Mouse (Mus musculus): ENCODE data around the gene Crisp3. TPM values are rescaled to one million over a fixed set of nuclear protein-coding genes. Genes with fewer than 3 reads are reported as not detected.
"Not testable (repeated sequence)": the region's sequence is repeated elsewhere in the genome, so short reads cannot be mapped to it uniquely, and the experiment has no call there.

Crisp3 gene
- not detected in 2 replicates for polyA plus RNA-seq (2015; fragmentation: Nextera tagmentation; extraction: Ambion mirVana)

- Histone ChIP-seq H3K27me3 (no peaks in the 10 kb centered on the region), H3K36me3 (no peaks in the 10 kb centered on the region), H3K9me3 (replicated peaks) (no peaks in the 10 kb centered on the region), H3K4me3 (replicated peaks) (no peak within 1 kb of the TSS), H3K27ac (no peak within 1 kb of the TSS), H3K4me1 (replicated peaks) (no peaks in the 10 kb centered on the region), H3K9ac (no peak within 1 kb of the TSS), H3K4me2 (no peak within 1 kb of the TSS)
- DNase-seq (no peak), ATAC-seq (ENCODE audit: low read depth) (no peak)
Measured at GRCm38 (mm10) chr17:40242135-40242534, at the start of gene Crisp3. Gene Crisp3, minus strand, starts transcription at chr17:40242288.

GRCm38 (mm10) chr17:40285435-40285834, 43.3 kb upstream of the Crisp3 start:
- ATAC-seq (ENCODE audit: low read depth) (no peak), DNase-seq (no peak)
- no peaks in the 10 kb centered on the region for H3K4me1 ChIP-seq (replicated peaks)
- no peak overlapping the region for H3K4me3 ChIP-seq (replicated peaks)
- no peaks in the 10 kb centered on the region for H3K36me3 ChIP-seq
- H3K9me3 ChIP-seq (replicated peaks) = no peaks in the 10 kb centered on the region
- no peaks in the 10 kb centered on the region for H3K27me3 ChIP-seq
- no peak overlapping the region for H3K4me2 ChIP-seq
- no peak overlapping the region for H3K27ac ChIP-seq
- H3K9ac ChIP-seq = no peak overlapping the region
- 52% methylated on average over 2 of the region's 2 CpGs for WGBS (ENCODE audit: insufficient replicate concordance)

- H3K9ac ChIP-seq = no peak overlapping the region
- H3K36me3 ChIP-seq = no peaks in the 10 kb centered on the region
- no peak for DNase-seq
- H3K4me2 ChIP-seq = no peak overlapping the region
- H3K9me3 ChIP-seq (replicated peaks) = no peaks in the 10 kb centered on the region
- no peaks in the 10 kb centered on the region for H3K27me3 ChIP-seq
- no peak overlapping the region for H3K4me3 ChIP-seq (replicated peaks)
- H3K27ac ChIP-seq = no peak overlapping the region
- 54% methylated on average over 1 of the region's 1 CpGs for WGBS (ENCODE audit: insufficient replicate concordance)
- H3K4me1 ChIP-seq (replicated peaks) = no peaks in the 10 kb centered on the region
- ATAC-seq (ENCODE audit: low read depth) = no peak
Measured at GRCm38 (mm10) chr17:40275519-40275918, 33.4 kb upstream of the Crisp3 start.

- Histone ChIP-seq H3K9ac (no peak overlapping the region), H3K27me3 (no peaks in the 10 kb centered on the region), H3K4me3 (replicated peaks) (no peak overlapping the region), H3K4me2 (no peak overlapping the region), H3K27ac (no peak overlapping the region), H3K36me3 (no peaks in the 10 kb centered on the region), H3K4me1 (replicated peaks) (no peaks in the 10 kb centered on the region), H3K9me3 (replicated peaks) (no peaks in the 10 kb centered on the region)
- 50% methylated on average over 1 of the region's 1 CpGs for WGBS (ENCODE audit: insufficient replicate concordance)
- DNase-seq = no peak
- ATAC-seq (ENCODE audit: low read depth) = no peak
Measured at GRCm38 (mm10) chr17:40274906-40275470, 32.9 kb upstream of the Crisp3 start.

GRCm38 (mm10) chr17:40252487-40252886, 10.4 kb upstream of the Crisp3 start:
- H3K9me3 ChIP-seq (replicated peaks) = no peaks in the 10 kb centered on the region
- no peak for DNase-seq
- H3K4me3 ChIP-seq (replicated peaks) = no peak overlapping the region
- no peaks in the 10 kb centered on the region for H3K27me3 ChIP-seq
- 16% methylated on average over 1 of the region's 1 CpGs for WGBS (ENCODE audit: insufficient replicate concordance)
- ATAC-seq (ENCODE audit: low read depth) = no peak
- no peak overlapping the region for H3K9ac ChIP-seq
- H3K4me1 ChIP-seq (replicated peaks) = no peaks in the 10 kb centered on the region
- H3K4me2 ChIP-seq = no peak overlapping the region
- H3K36me3 ChIP-seq = no peaks in the 10 kb centered on the region
- H3K27ac ChIP-seq = no peak overlapping the region

GRCm38 (mm10) chr17:40208540-40208939, 33.5 kb downstream of the Crisp3 start, which contains the start of gene Pgk2:
Gene Pgk2, minus strand, starts transcription at chr17:40208640.
- WGBS (ENCODE audit: insufficient replicate concordance) = 59% methylated on average over 4 of the region's 4 CpGs
- H3K9me3 ChIP-seq (replicated peaks) = no peaks in the 10 kb centered on the region
- no peak within 1 kb of the TSS for H3K4me3 ChIP-seq (replicated peaks)
- ATAC-seq (ENCODE audit: low read depth) = no peak
- no peaks in the 10 kb centered on the region for H3K4me1 ChIP-seq (replicated peaks)
- no peak for DNase-seq
- no peaks in the 10 kb centered on the region for H3K36me3 ChIP-seq
- no peak within 1 kb of the TSS for H3K9ac ChIP-seq
- no peaks in the 10 kb centered on the region for H3K27me3 ChIP-seq
- H3K4me2 ChIP-seq = no peak within 1 kb of the TSS
- no peak within 1 kb of the TSS for H3K27ac ChIP-seq

GRCm38 (mm10) chr17:40201803-40202202, 40.3 kb downstream of the Crisp3 start:
- not testable (repeated sequence) for ATAC-seq (ENCODE audit: low read depth); H3K27me3 ChIP-seq; H3K4me2 ChIP-seq; H3K27ac ChIP-seq; H3K4me3 ChIP-seq (replicated peaks); H3K36me3 ChIP-seq; H3K9me3 ChIP-seq (replicated peaks); H3K9ac ChIP-seq; DNase-seq; H3K4me1 ChIP-seq (replicated peaks)

GRCm38 (mm10) chr17:40190192-40190591, 51.9 kb downstream of the Crisp3 start:
- H3K4me1 ChIP-seq (replicated peaks); DNase-seq; H3K9ac ChIP-seq; H3K27me3 ChIP-seq; H3K4me2 ChIP-seq; H3K36me3 ChIP-seq; H3K9me3 ChIP-seq (replicated peaks); ATAC-seq (ENCODE audit: low read depth); H3K27ac ChIP-seq; H3K4me3 ChIP-seq (replicated peaks): not testable (repeated sequence)
- whole genome bisulfite sequencing (ENCODE audit: insufficient replicate concordance) = 60% methylated on average over 4 of the region's 4 CpGs

Other genes starting within 250 kb of the Crisp3 start
- gene AC192777.2, start 146.8 kb downstream of the Crisp3 start, polyA plus RNA-seq (2015; fragmentation: Nextera tagmentation; extraction: Ambion mirVana) = not detected in 2 replicates
- gene Pgk2, start 33.6 kb downstream of the Crisp3 start, polyA plus RNA-seq (2015; fragmentation: Nextera tagmentation; extraction: Ambion mirVana) = not detected in 2 replicates
- gene Crisp1, start 76.9 kb upstream of the Crisp3 start, polyA plus RNA-seq (2015; fragmentation: Nextera tagmentation; extraction: Ambion mirVana) = not detected in 2 replicates